Mouse (Mus musculus): ENCODE measurements around the gene Chd6.

Chd6 gene

DNA sequence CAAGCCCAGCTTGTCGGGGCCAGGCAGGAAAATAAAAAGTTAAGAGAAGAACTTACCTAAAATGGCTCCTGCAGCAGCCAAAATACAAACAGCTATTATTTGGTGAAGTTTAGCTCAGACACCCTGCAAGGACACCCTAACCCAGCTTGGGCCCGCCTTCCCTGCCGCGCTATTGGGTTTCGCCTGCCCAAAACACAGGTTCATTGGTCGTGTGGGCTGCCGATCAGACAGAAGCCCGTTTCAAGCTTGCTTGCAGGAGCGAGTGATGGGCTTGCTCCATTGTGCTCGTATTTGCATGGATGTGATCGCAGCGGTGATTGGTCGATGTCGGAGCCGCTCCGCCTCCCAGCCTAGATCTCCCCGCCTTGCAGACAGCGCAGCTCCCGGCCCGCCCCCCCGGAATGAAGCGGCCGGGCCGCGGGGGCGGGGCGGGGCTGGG, at the start of gene Chd6:
Gene Chd6, minus strand, starts transcription at position 143 of the 439 bp plus-strand sequence.
- peak; percentile 98 for DNase-seq

DNA sequence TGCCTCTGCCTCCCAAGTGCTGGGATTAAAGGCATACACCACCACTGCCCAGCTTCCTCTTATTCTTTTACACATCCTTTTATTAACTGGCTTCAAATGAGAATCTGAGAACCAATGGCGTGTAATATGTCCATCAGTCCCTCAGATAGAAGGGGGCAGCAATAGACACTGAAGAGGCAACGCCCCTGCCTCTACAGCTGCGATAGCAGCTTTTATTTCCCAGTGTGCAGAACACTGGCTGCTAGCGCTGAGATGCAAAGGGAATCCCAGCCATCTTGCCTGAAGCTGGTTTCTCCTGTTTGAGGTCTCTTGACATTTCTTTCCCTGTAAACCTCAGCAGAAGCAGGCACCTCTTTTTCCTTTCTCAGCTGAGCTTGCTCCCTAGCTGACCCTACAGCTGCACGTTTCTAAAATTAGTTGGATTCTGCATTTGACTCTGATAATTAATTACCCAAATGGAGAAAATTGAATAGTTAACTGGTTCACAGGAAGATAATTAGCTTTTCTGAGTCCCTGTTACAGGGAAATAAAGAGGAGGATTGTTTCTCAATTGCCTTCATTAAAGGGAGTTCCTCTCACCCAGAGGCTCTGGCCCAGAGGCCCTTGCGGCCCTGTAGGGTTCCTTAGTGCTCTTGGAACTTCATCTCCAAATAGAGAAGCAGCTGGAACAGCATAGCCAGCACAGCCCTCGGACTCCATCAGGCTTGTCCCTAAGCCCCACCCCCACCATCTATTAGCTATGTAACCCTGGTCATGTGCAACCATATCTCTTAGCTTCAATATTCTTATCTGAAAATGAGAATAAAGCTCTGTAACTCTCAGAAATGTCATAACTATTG, 41.3 kb upstream of the Chd6 start:
- peak; percentile 5 for DNase-seq

DNA sequence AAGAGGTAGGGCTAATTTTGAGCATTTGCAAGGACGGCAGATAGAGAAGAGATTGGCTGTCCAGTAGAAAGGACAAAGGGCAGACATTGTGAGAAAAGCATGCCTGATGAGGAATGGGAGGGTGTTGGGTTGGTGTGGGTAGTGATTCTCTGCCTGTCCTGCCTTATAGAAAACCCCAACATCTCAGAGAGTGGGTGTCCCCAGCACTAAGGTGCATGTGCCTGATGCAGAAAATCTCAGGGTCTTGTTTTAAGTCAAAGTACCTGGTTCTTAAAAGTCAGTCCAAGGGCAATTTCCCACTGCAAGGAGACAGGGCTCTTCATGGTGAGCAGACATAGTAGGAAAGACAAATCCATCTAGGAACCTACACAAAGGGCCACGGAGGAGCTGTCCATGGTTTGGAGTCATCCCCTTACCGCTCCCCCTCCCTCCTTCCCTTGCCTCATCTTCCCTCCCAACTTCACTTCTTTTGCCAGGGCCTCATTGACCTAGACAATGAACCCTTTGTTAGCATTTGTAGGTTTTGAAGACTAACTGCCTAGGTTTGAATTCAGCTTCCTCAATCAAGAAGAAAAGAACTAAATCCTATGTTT, 39.6 kb upstream of the Chd6 start:
- DNase-seq: peak; percentile 18

DNA sequence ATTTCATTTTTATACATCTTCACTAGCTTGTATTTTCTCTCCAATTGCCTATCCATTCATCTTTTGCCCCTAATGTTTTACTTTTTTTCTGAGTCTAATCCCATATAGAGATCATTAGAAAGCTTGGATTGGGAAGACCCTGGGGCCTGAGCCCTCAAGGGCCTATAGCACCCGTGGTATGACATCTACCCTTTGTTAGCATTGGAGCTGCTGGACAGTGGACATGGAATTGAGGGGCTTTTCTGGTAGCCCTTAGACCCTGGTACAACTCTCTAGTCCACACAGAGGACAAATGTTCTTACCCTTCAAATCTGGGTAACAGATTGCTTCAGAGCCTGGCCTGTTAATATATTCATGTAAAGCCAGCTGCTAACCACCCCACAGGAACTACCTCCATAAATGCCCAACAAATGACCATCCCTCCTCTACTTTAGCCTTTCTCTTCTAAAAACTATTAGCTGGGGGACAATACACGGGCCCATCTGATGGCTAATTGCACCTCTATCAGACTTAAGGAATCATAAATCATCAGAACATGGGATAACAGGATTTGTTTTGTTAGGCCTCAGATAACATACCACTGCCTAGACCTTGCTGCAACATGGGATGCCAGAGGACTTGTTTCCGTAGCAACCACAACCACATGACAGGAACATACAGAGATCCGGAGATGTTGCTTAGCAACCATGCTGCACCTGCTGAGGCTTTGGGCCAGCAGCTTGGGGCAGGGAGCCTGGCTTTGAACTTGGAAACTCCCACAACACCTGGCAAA, 39.0 kb upstream of the Chd6 start:
- DNase-seq: peak; percentile 49

DNA sequence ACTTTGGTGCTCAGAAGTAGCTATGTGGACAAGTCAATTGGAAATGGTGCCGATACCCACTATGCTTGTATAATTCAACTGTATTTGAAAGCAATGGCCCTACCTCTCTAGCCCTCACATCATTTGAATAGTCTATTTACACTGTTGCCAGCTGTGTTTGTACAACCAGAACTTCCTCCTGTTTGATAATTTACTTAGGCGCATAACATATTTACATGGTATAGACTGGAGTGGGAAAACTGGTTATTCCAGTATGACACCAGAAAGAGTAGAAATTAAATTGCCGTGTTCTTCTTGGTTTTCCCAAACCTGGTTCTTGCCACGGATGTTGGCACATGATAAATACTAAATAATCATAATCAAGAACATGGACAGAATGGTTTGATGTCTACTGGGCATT, 35.9 kb upstream of the Chd6 start:
- DNase-seq: no peak

DNA sequence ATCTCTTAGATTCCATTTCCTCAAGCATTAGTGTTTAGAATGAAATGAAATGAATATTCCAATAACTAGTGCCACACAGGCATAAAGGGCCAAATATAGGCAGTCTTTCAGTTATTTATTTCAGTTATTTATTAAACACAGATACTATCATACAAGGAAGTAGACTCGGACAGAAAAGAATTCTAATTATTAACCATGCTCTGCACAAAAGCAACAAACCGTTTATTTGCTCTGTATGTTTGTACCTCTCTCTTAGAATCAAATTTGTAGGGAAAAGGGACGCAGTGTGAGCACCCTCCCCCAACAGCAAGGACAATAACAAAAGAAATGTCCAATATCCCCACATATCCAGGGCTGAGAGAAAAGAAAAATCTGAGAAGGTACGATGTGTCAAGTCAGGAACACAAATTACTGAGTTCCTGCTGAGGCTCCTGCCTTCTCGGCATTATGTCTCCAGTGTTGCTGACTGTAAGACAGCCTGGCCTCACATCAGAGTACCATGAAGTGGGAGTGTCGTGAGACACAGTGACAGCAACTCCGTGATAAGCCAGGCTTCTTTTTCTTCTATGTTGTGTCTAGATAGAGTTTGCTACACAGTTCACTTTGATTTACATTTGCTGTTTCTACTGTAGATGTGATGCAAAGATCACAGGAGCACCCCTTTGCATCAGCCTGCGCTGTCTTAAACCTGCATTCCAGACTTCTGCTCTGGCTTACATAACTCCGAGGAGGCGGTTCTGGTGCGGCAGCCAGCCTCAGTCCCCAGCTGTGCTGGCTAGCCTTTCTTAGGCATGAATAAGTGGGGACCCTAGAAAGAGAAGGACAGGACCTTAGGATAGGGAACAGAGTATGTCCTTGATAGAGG, 30.0 kb upstream of the Chd6 start:
- no peak for DNase-seq

DNA sequence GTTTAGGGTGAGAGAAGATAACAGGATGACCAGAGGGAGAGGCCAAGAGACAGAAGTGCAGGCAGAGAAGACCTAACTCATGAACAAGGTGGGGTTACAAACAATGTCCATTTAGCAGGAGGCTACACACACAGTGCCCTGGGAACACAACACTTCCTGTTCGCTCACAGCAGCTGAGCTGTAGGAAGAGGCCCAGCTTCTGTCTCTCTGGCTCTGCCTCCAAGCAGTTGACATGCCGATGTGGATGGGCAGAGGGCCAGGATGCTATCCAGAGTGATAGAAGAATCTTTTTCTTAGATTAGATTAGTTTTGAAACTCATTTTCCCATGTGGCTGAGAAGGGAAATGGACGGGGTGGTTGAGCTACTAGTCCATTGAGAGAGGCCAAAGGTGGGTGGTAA, 28.1 kb upstream of the Chd6 start:
- DNase-seq: no peak

DNA sequence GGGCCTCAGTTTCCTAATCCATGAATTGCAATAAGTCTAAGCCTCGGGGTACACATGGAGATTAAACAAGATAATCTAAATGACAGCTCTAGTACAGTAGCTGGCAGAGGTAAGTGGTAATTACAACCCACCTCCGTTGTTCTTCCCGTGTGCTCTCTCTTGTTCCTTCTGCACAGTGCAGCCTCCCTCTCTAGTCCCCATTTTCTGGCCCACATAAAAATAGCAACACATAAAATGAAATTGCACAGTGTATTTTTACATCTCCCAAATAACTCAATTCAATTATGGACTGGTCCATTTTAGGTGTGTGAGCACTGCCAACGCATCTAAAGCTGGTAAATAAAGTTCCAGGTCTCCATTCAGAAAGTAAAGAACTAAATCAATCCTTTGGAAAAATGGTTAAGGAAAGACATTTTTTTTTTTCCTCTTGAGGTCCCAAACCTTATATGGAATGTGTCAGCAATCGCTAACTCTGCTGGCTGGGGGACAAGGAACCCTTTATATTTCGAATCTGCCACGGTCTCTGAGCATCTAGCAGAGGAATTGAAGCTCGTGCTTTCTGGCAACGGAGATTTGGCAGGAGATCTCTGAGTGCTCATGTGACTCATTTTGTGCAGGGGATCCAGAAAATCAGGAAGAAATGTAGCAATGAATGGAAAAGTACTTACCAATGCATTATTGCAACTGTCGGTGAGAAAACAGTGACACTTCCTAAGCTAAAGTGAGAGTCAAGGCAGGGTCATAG, 19.7 kb upstream of the Chd6 start:
- DNase-seq: peak; percentile 5

DNA sequence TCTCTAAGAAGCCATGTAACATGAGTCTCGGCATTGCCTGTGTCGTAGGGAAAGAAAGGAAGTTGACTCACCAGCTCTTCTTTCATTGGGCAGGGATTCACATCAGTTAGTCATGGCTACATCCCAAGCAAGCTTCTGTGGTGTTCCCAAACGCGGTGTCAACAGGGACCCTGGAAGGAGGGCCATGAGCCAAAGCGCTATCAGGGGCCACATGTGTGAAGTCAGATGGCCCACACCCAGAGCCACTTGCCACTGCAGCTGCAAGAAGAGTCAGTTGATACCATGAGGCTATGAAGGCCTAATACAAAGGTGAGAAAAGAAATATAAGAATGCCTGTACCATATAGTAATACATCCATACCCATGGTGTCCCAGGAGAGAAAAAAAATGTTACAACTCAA, 3.1 kb upstream of the Chd6 start:
- DNase-seq: no peak

DNA sequence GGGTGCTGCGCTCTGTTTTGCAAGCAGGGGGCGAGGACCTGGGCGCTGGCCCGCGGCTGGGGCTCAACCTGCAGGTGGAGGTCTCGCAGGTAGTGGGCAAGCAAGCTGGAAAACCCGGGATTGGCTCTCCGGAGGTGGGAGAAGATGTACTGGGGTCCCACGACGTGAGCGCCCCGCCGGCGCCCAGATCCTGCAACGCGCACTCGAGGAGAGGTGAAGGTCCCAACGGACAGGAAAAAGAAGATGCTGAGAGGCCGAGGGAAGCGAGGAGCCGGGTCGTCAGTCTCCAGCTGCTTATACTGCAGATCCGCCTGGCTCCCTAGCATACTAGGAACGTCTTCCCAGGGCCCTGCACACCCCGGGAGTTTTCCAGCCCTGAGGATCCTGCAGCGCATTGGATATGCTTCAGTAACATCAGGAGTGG, 535 bp upstream of the Chd6 start:
- DNase-seq: no peak

DNA sequence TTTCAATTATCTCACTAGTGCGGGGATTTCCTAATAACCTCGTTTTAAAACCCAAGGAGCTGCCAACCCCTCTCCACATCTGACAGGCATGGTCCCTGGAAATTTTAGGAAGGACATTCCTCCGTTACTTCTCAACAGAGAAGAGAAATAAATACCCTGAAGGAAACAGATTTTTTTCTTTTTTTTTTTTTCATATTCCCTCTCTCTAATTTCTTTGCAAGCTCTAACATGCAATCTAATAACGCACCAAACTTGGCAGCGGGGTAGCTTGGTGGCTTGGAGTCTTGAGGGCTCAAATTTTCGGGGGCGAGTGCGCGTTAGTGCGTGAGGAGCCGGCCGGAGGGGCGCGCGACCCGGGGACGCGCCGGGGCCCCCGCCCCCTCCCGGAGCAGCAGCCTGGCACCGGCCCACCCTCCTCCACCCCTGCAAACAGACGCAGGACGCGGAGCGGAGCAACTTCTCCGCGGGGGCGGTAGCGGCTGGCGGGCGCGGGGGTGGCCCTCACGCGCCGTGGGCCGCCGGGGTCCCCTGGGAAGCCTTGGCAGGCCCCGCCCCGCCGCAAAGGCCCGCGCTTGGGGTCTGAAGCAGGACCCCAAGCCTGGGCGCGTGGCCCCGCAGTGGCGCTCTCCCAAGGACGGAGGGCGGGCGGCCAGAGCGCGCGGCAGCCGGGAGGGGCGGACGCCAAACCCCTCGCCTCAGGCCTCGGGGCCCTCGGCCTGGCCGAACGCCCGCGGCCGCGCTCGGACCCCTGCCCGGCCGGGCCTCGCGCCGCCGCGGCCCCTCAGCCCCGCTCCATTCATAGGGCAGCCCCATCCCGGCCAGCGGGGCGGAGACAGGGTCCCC, 569 bp downstream of the Chd6 start:
- peak; percentile 71 for DNase-seq

DNA sequence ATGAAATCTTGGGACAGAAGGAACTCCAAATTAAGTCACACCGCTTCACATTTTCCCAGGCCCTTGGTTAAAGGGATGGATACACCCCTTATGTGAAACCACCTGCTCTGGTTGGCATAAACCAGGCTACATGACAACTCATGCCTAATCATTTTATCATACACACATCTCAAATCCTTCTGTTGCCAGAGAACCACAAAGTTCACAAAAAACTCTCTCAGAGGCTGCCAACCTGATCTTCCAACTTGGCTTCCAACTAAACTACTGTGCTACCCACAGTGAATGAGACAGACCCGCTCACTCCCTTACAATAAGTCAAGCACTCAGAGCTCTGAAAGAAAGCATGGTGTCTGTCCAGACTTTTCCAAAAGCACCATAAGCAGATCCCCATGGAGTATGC, 1.6 kb downstream of the Chd6 start:
- DNase-seq: no peak

DNA sequence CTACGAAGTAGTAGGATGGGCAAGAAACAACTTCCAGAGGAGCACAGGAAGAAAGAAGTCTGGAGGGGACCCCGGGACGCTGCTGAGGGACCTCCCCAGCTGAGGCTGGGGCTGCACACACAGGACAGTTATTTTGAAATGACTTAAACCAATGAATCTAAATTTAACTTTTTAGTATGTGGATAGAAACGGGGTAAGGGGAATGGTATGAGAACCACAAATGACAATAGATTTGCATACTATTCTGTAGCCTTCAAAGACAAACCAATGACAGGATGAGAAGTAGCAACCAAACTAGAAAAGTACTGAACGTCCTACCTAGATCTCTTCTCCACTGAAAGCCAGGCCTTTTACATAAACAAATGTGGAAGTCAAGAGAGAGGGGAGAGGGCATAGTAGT, 5.1 kb downstream of the Chd6 start:
- DNase-seq: no peak

DNA sequence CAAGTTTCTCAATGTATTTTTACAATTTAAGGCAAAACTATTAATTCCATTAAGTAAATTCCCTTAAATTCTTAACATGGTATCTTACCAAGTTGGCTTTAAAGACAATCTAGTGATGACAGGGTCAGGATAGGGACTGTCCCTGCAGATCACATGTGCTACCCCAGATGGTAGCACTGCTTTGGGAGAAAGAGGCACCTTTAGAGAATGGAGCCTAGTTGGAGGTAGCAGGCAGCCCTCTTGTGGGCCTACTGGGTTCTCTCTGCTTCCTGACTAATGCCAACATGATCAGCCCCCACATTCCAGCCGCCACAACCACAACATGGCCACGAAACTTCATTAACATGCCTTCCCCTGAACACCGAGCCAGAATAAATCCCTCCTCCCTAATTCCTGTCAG, 6.8 kb downstream of the Chd6 start:
- DNase-seq: no peak

DNA sequence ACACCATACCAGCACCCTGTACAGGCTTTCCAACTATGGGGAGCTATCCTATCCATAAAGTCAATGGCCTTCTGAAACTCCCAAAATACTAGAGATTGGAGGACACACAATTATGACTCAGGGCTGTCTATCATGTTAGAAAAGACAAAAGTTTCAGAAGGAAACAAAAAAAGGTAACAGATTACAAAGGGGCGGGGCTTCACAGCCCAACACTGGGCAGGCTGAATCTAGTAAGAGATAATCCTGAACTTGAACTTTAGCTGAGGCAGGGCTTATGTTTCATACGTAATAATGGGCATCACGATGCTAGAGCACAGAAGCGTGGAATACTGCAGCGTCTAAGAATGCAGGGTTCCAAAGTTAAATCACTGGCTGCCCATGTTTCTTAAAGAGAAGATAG, 11.1 kb downstream of the Chd6 start:
- no peak for DNase-seq

DNA sequence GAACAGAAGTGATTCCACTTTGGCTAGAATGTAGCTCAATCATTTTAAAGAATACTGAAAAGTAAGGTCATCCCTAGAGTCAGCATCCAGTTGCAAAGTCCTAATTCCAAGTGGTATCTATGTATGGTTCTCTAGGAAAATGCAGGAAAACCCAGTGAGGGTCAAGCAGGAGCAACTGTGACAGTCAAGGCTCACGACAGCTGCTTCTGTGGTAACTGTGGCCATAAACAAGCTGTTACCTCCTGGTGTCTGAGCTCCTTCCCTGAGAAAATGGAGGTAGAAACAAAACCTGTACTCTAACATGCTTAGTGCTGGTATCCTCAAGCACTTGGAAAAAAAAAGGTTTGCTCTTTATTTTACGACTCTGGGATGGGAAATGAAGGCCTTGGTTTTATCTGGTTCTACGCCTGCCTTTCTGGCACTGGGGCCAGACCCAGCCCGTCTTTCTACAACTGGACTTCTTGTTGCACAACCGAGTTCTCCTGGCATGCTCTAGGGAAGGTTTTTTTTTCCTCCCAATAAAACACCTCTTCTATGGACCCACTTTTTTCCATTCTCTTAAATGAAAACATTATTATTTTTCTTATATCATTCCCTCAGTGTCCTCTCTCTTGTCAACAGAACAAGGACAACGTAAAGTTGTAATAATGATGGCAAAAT, 18.0 kb downstream of the Chd6 start:
- DNase-seq: no peak

DNA sequence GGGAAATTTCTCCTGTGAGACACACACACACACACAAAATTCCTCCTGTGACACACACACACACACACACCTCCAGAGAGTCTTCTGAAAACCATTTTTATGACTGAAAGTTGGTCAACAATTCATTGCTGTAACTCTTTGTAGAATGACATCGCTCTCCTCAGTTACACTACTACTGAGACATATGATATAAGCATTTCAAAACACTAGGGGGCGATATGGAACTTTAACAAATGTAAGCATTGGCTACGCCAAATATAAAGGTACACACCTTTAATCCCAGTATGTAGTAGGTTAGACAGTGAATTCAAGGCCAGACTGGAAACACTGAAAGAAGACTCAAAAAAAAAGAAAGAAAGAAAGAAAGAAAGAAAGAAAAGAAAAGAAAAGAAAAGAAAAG, 18.7 kb downstream of the Chd6 start:
- DNase-seq: peak; percentile 65

DNA sequence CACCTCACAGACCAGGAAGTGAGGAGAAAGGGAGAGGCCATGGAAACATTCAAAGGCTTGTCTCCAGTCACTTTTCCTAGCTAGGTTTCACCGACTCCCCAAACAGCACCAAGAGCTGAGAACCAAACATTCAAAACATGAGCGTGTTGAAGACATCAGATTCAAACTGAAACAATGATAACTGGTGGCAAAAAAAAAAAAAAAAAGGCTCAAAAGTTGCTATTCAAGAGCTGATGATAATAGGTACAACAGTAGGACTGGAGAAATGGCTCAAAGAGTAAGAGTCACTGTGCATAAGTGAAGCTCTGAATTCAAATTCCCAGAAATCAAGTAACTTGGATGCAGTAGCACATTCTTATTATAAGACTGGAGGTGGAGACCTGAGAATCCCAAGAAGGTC, 30.3 kb downstream of the Chd6 start:
- no peak for DNase-seq

DNA sequence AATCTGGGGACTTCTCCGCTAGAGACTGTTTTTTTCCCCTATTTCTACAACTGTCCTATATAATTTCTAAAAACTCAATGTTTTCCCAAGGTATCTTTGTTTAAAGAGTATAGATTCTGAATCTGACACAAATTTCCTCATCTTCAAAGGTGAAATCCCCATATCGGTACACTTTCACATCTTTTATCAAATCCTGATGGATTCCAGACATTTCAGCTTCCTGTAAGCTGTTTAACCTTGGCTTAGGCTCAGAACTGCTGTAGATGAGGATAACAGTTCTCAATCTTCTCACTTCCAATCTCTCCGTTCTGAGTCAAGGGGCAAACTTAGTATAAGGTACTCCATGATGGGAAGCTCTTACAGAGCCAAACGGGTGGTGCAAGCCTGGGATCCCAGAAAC, 32.6 kb downstream of the Chd6 start:
- DNase-seq: no peak

DNA sequence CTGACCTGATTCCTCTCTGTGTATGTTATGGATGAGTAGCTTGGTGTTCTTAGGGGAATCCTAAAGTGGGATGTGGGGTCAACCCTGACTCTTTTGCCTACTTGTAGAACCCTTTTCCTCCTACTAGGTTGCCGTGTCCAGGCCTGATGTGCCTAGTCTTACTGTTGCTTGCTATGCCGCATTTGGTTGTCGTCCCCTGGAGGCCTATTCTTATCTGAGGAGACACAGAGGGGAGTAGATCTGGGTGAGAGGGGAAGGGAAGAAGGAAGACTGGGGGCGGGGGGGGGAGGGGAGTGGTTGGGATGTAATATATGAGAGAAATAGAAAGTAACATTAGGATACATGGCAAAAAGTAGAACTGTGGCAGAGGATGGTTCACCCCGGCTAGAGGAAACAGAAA, 33.3 kb downstream of the Chd6 start:
- DNase-seq: no peak

Data from embryo, embryonic 11 days (tissue).